Mouse (Mus musculus): ENCODE results near the gene Tmem232. TPM values are rescaled to one million over a fixed set of nuclear protein-coding genes. Genes with fewer than 3 reads are reported as not detected.
A peak's percentile ranks its signal among the peaks of the same experiment; 100 is the strongest.

The Tmem232 gene
- total and polyA plus RNA-seq, 3 experiments: not detected

DNA sequence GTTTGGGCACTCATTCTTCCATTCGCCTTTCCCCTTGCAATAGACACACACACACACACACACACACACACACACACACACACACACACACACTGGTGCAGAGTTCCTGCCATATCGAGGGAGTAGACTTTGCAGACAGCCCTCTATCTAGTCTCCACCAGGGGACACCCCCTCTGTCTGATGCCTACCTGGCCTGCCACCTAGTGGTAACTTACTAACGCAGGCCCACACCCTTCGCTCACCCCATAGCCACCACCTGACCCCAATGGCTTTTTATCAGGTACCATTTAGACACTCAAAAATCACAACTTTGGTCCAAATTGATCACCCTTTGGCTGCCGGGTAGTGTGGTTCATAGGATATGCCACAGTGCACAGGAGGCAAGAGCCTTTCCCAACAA, 18.7 kb upstream of the Tmem232 start:
- no peak for TF ChIP-seq POLR2AphosphoS5 (IDR thresholded peaks at IDR 0.05; ENCODE audit: insufficient replicate concordance, low read depth, low read length)
- TF ChIP-seq TAL1 (conservative IDR thresholded peaks at IDR 0.05; ENCODE audit: low read depth, low read length): no peak
- TF ChIP-seq CTCF (IDR thresholded peaks at IDR 0.05; ENCODE audit: low read depth, low read length): peak; percentile 45
- TF ChIP-seq GATA1 (IDR thresholded peaks at IDR 0.05; ENCODE audit: borderline replicate concordance, low read length): no peak
- TF ChIP-seq GATA2 (IDR thresholded peaks at IDR 0.05; ENCODE audit: borderline replicate concordance, low read depth, low read length): no peak
- Histone ChIP-seq H3K27me3 (ENCODE audit: insufficient read depth, low read length) (no peaks in the 10 kb centered on the region), H3K36me3 (replicated peaks) (no peaks in the 10 kb centered on the region), H3K9me3 (replicated peaks) (no peaks in the 10 kb centered on the region), H3K4me1 (ENCODE audit: insufficient read depth, low read depth, low read length) (peaks cover 34% of the 10 kb centered on the region), H3K4me3 (ENCODE audit: low read depth, low read length) (no peak overlapping the region)
- DNase-seq (ENCODE audit: low spot score): peak; percentile 30
- peak; percentile 37; the same call in 1 of the 2 replicates for ATAC-seq (ENCODE audit: extremely low read depth, insufficient number of reproducible peaks, low FRiP score, poor library complexity, severe bottlenecking)

DNA sequence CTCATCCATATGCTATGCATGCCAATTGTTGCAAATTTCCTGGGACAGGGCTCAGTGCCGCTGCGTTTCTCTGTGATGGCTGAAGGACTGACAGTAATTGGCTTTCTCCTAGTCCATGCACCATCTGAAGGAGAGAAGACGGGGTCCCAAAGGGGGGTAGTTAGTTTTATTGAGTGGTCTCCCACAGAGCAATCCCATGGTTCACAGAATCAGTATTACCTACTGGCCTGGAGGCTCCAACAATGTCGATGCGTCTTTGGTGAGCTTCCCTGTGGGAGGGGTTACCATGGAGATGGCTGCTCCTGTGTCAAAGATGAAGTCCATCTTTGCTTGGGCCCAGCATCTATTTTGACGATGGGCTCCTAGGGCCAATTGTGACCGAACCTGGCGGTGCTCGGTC, 18.2 kb upstream of the Tmem232 start:
- no peaks in the 10 kb centered on the region for H3K27me3 ChIP-seq (ENCODE audit: insufficient read depth, low read length)
- no peak overlapping the region for H3K4me3 ChIP-seq (ENCODE audit: low read depth, low read length)
- ATAC-seq (ENCODE audit: extremely low read depth, insufficient number of reproducible peaks, low FRiP score, poor library complexity, severe bottlenecking): no peak
- TF ChIP-seq GATA2 (IDR thresholded peaks at IDR 0.05; ENCODE audit: borderline replicate concordance, low read depth, low read length) (no peak), GATA1 (IDR thresholded peaks at IDR 0.05; ENCODE audit: borderline replicate concordance, low read length) (no peak), TAL1 (conservative IDR thresholded peaks at IDR 0.05; ENCODE audit: low read depth, low read length) (no peak), CTCF (IDR thresholded peaks at IDR 0.05; ENCODE audit: low read depth, low read length) (no peak), POLR2AphosphoS5 (IDR thresholded peaks at IDR 0.05; ENCODE audit: insufficient replicate concordance, low read depth, low read length) (no peak)
- no peaks in the 10 kb centered on the region for H3K36me3 ChIP-seq (replicated peaks)
- no peak for DNase-seq (ENCODE audit: low spot score)
- peaks cover 34% of the 10 kb centered on the region for H3K4me1 ChIP-seq (ENCODE audit: insufficient read depth, low read depth, low read length)
- H3K9me3 ChIP-seq (replicated peaks): no peaks in the 10 kb centered on the region

DNA sequence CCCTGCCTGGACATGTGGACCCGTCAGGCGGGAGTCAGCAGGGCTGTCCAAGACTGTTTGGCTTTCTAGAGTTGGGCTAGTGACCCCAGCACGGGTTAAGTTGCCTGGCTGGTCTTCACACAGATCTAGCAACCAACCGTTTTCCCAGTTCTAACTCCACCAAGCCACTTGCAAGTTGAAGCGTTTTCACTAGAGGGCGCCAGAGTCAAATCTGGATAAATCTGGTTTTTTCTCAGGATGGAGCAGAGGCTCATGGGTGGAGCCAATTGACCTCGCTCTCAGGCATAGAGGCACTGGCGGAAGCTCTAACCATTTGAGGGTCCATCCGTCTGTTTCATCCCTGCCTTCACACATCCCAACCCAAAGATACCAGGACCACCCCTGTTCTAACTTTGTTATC, 17.6 kb upstream of the Tmem232 start:
- no peak overlapping the region for H3K4me3 ChIP-seq (ENCODE audit: low read depth, low read length)
- ATAC-seq (ENCODE audit: extremely low read depth, insufficient number of reproducible peaks, low FRiP score, poor library complexity, severe bottlenecking): no peak
- H3K27me3 ChIP-seq (ENCODE audit: insufficient read depth, low read length): no peaks in the 10 kb centered on the region
- H3K36me3 ChIP-seq (replicated peaks): no peaks in the 10 kb centered on the region
- peaks cover 34% of the 10 kb centered on the region for H3K4me1 ChIP-seq (ENCODE audit: insufficient read depth, low read depth, low read length)
- TF ChIP-seq TAL1 (conservative IDR thresholded peaks at IDR 0.05; ENCODE audit: low read depth, low read length): no peak
- 0 out of 2 replicates have a peak, but pooled peaks have one; percentile 12 for TF ChIP-seq CTCF (IDR thresholded peaks at IDR 0.05; ENCODE audit: low read depth, low read length)
- peak; percentile 38 for DNase-seq (ENCODE audit: low spot score)
- H3K9me3 ChIP-seq (replicated peaks): no peaks in the 10 kb centered on the region

DNA sequence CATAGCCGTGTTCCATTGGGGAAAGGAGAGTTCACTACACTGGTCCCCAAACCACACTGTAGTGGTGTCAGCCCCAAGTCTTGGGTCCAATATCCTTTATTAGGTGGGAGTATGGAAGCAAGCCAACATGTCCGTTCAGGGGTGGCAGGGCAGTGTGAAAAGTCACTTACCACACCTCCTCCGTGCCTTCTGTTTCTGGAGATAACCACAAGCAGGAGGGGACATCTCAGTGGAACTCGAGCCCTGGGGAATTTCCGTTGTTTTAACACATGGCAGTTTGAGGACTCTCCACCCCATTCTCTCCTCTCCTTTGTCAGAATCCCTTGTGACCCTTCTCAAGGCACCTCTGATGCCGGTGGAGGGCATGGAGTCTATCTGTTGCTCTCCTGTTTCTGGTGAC, 16.6 kb upstream of the Tmem232 start:
- Histone ChIP-seq H3K4me3 (ENCODE audit: low read depth, low read length) (peak overlapping the region; percentile 48; the same call in 1 of the 2 replicates), H3K9me3 (replicated peaks) (no peaks in the 10 kb centered on the region)

DNA sequence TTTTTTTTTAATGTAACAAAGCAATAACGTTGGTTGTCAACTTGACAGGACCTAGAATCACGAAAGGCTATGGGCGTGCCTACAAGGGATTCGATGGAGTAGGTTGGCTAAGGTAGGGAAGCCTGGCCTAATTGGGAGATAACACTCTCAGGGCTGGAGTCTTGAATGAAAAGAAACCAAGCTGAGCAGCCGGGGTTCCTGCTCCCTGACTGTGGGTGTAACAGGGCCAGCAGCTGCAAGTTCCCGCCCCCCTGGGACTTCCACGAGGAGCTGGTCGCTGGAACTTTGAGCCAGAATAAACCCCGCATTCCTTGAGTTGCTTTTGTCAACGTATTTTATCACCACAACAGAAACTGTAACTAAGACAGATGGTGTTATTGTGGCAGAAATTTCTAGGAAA, 16.2 kb upstream of the Tmem232 start:
- Histone ChIP-seq H3K4me3 (ENCODE audit: low read depth, low read length) (peak overlapping the region; percentile 48; the same call in 1 of the 2 replicates), H3K4me1 (ENCODE audit: insufficient read depth, low read depth, low read length) (peaks cover 34% of the 10 kb centered on the region), H3K36me3 (replicated peaks) (no peaks in the 10 kb centered on the region), H3K9me3 (replicated peaks) (no peaks in the 10 kb centered on the region), H3K27me3 (ENCODE audit: insufficient read depth, low read length) (no peaks in the 10 kb centered on the region)
- TF ChIP-seq GATA1 (IDR thresholded peaks at IDR 0.05; ENCODE audit: borderline replicate concordance, low read length) (no peak), POLR2AphosphoS5 (IDR thresholded peaks at IDR 0.05; ENCODE audit: insufficient replicate concordance, low read depth, low read length) (no peak), TAL1 (conservative IDR thresholded peaks at IDR 0.05; ENCODE audit: low read depth, low read length) (no peak), CTCF (IDR thresholded peaks at IDR 0.05; ENCODE audit: low read depth, low read length) (no peak)
- DNase-seq (ENCODE audit: low spot score) (no peak), ATAC-seq (ENCODE audit: extremely low read depth, insufficient number of reproducible peaks, low FRiP score, poor library complexity, severe bottlenecking) (no peak)

More for the DNA sequence above, 16.6 kb upstream of the Tmem232 start:
- Histone ChIP-seq H3K4me1 (ENCODE audit: insufficient read depth, low read depth, low read length) (peaks cover 34% of the 10 kb centered on the region), H3K27me3 (ENCODE audit: insufficient read depth, low read length) (no peaks in the 10 kb centered on the region), H3K36me3 (replicated peaks) (no peaks in the 10 kb centered on the region)
- peak; percentile 60 for TF ChIP-seq TAL1 (conservative IDR thresholded peaks at IDR 0.05; ENCODE audit: low read depth, low read length)
- no peak for TF ChIP-seq GATA1 (IDR thresholded peaks at IDR 0.05; ENCODE audit: borderline replicate concordance, low read length)
- TF ChIP-seq GATA2 (IDR thresholded peaks at IDR 0.05; ENCODE audit: borderline replicate concordance, low read depth, low read length): no peak
- DNase-seq (ENCODE audit: low spot score) (peak; percentile 30), ATAC-seq (ENCODE audit: extremely low read depth, insufficient number of reproducible peaks, low FRiP score, poor library complexity, severe bottlenecking) (peak; percentile 83)

DNA sequence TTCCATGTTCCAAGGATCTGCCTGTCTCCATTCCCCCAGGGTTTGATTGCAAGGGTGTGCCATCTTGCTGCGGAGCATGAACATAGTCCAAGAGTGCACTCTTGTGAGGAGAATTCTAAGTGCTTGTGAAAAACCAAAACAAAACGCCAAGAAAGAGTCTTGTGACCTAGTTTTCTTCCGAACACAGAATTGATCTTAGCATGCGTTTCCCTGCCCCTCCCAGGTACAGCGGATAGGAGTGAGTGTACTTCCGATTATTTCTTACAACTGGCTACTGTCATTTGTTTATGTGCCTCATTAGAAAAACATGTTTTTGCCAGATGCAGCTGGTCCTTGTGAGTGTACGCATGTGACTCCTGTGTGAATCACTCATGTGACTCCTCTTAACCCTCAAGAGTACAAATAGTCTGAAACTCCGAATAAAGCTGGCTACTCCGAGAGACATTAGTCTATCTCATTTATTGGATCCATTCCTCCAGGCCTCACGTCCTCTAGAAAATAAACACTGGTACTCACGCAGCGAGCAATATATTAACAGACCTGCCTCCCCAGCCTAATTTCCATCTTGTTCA, 11.9 kb upstream of the Tmem232 start:
- Histone ChIP-seq H3K9me3 (replicated peaks) (no peaks in the 10 kb centered on the region), H3K4me3 (ENCODE audit: low read depth, low read length) (no peak overlapping the region), H3K27me3 (ENCODE audit: insufficient read depth, low read length) (no peaks in the 10 kb centered on the region), H3K36me3 (replicated peaks) (no peaks in the 10 kb centered on the region), H3K4me1 (ENCODE audit: insufficient read depth, low read depth, low read length) (peaks cover 15% of the 10 kb centered on the region)
- no peak for ATAC-seq (ENCODE audit: extremely low read depth, insufficient number of reproducible peaks, low FRiP score, poor library complexity, severe bottlenecking)
- no peak for DNase-seq (ENCODE audit: low spot score)
- TF ChIP-seq GATA2 (IDR thresholded peaks at IDR 0.05; ENCODE audit: borderline replicate concordance, low read depth, low read length) (no peak), GATA1 (IDR thresholded peaks at IDR 0.05; ENCODE audit: borderline replicate concordance, low read length) (no peak), POLR2AphosphoS5 (IDR thresholded peaks at IDR 0.05; ENCODE audit: insufficient replicate concordance, low read depth, low read length) (no peak), TAL1 (conservative IDR thresholded peaks at IDR 0.05; ENCODE audit: low read depth, low read length) (no peak), CTCF (IDR thresholded peaks at IDR 0.05; ENCODE audit: low read depth, low read length) (no peak)
